Mouse (Mus musculus): ENCODE measurements around the gene Zfp598.

DNA sequence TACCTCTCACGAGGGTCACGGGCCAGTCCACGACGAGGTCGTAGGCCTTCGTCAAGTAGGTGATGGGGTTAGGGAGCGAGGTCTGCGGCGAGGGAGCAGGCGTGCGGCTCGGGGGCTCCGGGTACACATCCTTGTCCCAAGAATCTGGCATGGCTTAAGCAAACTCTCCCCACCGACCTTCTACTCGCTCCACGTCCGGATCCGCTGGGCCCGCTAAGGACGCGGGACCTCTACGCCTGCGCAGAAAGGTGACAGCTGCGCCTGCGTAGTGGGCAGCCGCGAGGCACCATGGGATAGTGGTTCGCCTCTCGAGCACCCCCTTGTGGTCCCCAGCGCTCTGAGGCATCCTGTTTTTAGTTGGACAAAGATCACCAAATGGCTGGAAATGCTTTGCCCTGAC is 54.7 kb downstream of the Zfp598 start, which contains the start of gene Ndufb10:
- TF ChIP-seq POLR2A (IDR thresholded peaks at IDR 0.05; ENCODE audit: low read depth, low read length), result peak; percentile 93
- peak; percentile 94 for TF ChIP-seq CTCF (IDR thresholded peaks at IDR 0.05; ENCODE audit: extremely low read depth, insufficient read depth, insufficient read length, insufficient replicate concordance)
